Mouse (Mus musculus): ENCODE data around the gene Mrpl54.
A peak's percentile ranks its signal among the peaks of the same experiment; 100 is the strongest.

Gene Mrpl54

GRCm38 (mm10) chr10:81261025-81261424 lies 5.7 kb downstream of the Mrpl54 start:
- no peak for DNase-seq (ENCODE audit: low read depth, low spot score)

GRCm38 (mm10) chr10:81259225-81259884 lies 7.4 kb downstream of the Mrpl54 start:
- DNase-seq (ENCODE audit: low read depth, low spot score), result no peak

DNA sequence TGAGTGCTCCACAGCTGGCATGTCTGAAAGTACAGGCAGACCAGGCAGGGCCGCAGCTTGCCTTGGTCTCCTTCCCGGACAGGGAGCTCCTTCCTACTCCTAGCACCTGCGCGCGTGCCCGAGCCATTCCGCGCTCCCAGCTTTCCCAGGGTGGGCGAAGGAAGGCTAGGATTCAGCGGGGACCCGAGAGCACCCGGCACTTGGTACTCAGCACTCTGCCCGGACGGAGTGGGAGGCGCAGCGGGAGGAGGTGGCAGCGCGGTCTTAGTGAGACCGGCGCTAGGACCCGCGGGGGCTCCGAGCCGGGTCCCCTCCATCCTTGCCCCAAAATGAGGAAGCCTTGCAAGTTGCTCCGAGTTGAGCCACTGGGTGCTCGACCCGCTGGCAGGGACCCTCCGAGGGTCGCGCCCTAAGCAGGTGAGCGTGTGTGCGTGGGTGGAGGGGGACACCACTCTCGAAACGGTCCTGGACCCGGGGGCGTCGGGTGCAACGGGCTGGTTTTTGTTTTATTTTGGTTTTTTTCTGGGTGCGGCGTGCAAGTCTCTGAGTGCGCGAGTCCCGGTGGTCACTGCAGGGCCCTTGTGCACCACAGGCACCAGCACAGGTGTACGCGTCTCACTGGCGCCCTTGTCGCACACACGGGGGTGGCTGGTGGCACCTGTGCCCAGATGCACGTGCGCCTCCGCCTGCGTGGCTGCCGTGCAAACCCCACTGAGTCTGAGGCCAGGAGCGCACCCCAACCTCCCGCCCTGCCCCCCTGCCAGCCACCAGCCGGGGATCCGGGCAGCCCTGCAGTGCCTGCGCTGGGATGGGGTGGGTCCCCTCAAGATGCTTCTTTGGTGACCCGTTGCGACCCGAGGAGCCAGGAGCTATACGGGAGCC lies 9.3 kb downstream of the Mrpl54 start:
- DNase-seq (ENCODE audit: low read depth, low spot score), result no peak

DNA sequence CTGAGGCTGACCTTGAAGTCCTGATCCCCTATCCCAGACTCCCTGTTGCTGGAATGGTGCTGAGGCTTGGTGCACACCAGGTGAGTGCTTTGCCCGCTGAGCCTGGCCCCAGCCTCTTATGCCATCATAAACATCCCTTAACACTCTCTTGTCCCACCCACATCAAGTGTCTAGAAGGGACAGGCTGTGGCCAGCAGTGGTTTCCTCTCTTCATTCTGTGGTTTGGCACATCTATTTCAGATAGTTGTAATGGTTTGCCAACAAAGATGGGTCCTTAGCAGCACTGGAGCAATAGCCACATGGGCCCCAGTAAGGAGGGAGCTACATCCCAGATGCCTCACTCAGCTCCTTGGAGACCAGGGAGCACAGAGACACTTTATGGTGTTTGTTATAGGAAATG lies 11.8 kb downstream of the Mrpl54 start:
- DNase-seq (ENCODE audit: low read depth, low spot score), result no peak

DNA sequence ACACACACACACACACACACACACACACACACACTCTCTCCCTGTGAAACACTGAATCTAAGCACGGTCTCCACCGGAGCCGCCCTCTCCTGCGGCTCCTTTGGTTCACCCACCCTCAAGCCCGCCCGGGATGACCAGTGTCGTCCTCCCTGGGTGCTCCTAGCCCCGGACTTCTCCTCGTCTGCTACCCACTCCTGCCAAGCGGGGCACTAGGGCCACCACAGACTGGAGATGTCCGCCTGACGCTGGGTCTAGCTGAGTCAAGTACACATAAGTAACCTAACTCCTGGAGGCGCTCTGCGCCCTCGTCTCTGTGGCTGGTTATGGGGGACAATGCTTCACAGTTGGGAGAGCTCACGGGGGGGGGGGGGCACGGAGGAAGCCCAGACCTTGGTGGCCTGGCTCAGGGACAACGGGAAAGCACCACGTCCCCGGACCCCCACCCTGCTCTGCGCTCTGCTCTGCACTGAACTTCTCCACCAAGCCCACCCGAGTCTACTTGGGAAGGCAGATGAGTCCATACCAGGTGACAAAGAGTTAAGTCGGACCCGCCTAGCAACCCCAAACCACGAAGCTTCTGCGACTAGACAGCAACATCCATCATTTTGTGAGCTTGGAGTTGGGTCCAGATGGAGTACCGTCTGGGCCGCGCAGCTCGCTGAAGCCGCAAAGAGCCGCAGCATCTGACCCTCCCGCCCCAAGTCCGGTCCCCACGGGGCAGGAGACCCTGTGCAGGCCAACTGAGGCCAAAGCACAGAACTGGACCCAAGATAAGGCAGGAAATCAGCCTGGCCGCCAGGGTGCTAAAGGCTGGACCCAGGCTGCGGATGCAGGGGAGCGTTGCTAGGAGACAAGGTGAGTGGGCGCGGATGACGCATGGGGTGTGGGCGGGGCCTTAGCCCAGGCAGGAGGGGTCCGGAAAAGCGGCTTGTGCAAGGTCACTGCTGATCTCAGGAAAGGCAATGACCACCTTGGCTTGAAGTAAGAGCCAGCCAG lies 14.0 kb downstream of the Mrpl54 start, which contains the start of gene Matk:
Gene Matk (plus strand): TSS at position 512 of the 996 bp plus-strand sequence.
- peak; percentile 51 for DNase-seq (ENCODE audit: low read depth, low spot score)

- no peak for DNase-seq (ENCODE audit: low read depth, low spot score)
Observed at GRCm38 (mm10) chr10:81249442-81249841, 17.3 kb downstream of the Mrpl54 start.

DNA sequence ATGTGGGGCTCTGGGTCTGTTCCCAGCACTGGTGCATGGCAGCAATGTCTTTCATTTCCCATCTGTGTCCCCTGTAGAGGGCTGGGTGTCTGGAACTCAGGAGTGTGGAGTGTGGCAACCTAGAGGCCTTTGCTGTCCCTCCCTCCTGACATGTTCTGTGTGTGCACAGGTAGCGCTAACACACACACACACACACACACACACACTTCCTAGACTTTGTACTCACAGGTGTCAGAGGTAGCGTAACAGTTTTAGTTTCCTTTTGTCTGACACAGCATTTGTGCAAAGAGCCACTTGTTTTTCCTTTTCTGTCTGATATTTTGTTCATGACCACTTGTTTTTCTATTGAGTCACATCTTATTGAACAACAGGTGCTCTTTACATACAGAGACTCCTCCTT lies 18.9 kb downstream of the Mrpl54 start:
- DNase-seq (ENCODE audit: low read depth, low spot score), result no peak

DNA sequence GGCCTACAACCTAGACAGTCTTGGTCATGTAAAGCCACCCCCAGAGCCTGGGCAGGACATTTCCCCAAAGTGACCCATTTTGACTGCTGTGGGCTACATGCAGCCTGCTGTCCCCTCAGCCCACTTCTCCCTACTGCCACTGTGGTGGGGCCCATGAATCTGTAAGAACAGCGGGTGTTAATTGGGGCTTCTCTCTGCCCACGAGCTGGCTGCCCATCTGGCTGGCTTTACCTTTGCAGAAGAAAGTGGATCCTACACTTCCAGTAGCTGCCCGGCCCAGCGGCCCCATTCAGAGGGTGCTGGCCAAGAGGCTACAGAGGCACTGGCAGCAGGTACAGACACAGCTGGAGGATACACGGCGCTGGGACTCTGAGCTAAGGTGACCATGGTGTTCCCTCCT lies 21.6 kb downstream of the Mrpl54 start:
- no peak for DNase-seq (ENCODE audit: low read depth, low spot score)

DNA sequence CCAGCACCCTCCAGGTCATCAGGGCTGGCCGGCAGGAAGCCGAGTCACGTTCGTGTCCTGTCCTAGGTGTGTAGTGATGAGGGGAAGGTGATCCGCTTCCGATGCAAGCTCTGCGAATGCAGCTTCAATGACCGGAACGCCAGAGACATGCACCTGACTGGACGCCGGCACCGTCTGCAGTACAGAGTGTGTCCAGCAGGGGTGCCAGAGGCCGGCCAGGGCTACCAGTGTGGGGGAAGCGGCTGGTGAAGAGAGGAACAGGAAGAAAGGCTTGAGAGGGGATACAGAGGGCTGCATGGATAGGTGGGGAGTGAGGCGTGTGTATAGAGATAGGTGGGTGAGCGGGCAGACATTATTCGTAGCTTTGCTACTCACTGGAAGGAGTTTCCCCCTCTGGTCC lies 22.1 kb downstream of the Mrpl54 start:
- peak; percentile 64 for DNase-seq (ENCODE audit: low read depth, low spot score)

- DNase-seq (ENCODE audit: low read depth, low spot score), result no peak
Observed at GRCm38 (mm10) chr10:81244146-81244545, 22.6 kb downstream of the Mrpl54 start.

- DNase-seq (ENCODE audit: low read depth, low spot score), result no peak
Observed at GRCm38 (mm10) chr10:81242021-81242420, 24.7 kb downstream of the Mrpl54 start.

- peak; percentile 82 for DNase-seq (ENCODE audit: low read depth, low spot score)
Observed at GRCm38 (mm10) chr10:81240876-81241275, 25.9 kb downstream of the Mrpl54 start.

GRCm38 (mm10) chr10:81238618-81239017 lies 28.1 kb downstream of the Mrpl54 start:
- DNase-seq (ENCODE audit: low read depth, low spot score), result no peak

GRCm38 (mm10) chr10:81236471-81237268 lies 30.1 kb downstream of the Mrpl54 start:
- no peak for DNase-seq (ENCODE audit: low read depth, low spot score)

GRCm38 (mm10) chr10:81234206-81234605 lies 32.5 kb downstream of the Mrpl54 start:
- no peak for DNase-seq (ENCODE audit: low read depth, low spot score)

GRCm38 (mm10) chr10:81233226-81233585 lies 33.5 kb downstream of the Mrpl54 start:
- DNase-seq (ENCODE audit: low read depth, low spot score), result peak; percentile 51

- DNase-seq (ENCODE audit: low read depth, low spot score), result peak; percentile 95
Observed at GRCm38 (mm10) chr10:81232580-81233225, 34.0 kb downstream of the Mrpl54 start, which contains the start of gene Zfr2. TSS of gene Zfr2 (plus strand) at chr10:81233155.

GRCm38 (mm10) chr10:81231436-81231835 lies 35.3 kb downstream of the Mrpl54 start:
- no peak for DNase-seq (ENCODE audit: low read depth, low spot score)

DNA sequence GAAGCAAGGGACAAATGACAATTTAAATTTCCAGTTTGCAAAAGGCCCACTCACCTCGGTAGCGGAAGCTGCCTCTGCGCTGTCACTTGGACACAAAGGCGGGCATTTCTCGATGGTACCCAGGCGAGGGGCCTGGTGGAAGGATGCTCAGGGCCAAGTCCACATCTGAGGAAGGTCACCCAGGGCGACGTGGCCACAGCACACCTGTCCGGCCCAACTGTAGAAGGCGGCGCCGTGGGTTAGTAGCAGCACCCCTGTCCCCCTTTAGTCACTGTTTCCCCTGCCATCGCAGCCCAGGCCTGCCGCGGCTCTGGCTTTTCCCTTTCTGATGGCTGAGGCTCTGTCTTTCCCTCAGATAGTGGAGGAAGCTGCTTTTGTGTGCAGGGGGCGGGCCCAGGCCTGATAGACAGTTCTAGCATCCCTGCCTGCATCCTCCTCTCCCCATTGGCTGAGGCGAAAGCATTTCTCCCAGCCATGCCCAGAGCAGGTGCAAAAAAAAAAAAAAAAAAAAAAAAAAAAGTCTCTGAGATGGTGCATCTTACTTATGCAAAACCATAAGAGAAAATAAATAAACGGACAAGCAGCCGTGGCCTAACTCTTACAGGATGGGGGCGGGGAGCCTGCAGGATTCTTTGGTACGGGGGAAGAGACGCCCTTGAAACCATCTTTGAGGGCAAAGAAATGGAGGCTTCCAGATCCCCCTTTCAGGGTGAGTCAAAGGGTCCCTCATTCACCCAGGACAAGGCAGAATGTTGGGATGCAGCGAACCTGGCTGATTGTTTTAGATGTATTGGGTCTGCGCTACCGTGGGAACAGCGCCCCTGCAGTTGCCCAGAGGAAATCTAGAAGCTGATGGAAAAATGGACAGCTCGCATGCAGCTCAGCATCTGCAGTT lies 36.0 kb downstream of the Mrpl54 start, which contains the start of gene Atcay:
Gene Atcay (minus strand): TSS at position 396 of the 895 bp plus-strand sequence.
- DNase-seq (ENCODE audit: low read depth, low spot score), result peak; percentile 62

All from ES-CJ7 (cell line).